Mouse (Mus musculus) ovary, postnatal 10 days (tissue): ENCODE measurements around the gene Birc2.
"Not testable (repeated sequence)": the region's sequence is repeated elsewhere in the genome, so short reads cannot be mapped to it uniquely, and the experiment has no call there.

ENCODE experiments used
- DNase-seq: peaks from one replicate; pipeline ENCODE4 v3.0.0; 2022; ENCODE audit warnings: low spot score

The Birc2 gene

DNA sequence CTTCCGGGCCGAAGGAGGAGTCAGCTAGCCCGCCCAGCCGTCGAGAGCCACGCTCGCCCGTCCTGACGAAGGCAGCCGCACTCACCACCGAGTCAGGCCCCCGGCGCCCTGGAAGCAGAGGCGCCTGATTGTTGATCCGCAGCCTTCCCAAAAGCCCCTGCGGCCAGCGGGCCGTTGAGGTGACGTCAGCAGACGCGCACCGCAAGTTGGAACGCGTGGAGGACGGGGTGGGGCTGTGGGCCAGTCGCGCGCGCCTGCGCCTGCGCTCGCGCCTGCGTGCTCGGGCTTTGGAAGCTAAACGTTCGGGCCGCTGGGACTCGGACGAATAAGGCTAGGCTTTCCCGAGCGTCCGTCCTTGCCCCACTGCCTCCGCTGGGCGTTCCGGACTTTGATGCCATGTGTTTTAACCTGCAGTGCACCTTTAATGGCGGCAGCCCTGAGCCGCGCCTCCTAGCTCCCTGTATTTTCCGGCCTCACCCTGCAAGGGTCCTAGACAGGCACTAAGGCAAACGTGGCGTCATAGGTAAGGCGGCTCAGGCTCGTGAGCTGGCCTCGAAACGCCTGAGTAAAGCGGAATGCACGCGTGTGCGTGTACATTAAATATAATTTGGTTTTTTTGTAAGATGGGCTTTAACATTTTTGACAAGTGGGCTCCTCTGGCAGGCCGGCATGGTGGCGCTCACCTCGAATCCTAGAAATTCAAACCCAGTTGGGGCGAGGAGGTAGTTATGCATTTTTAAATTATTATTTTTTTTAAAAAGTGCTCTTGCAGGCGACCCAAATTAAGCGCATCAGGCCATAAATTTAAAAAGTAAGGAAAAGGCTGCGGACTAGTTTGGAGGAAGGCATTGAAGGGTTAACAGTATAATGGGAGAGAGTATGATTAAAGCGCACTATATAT lies at the start of gene Birc2:
Gene Birc2 (minus strand): TSS at position 160 of the 901 bp plus-strand sequence.
- DNase-seq, result peak; percentile 85

DNA sequence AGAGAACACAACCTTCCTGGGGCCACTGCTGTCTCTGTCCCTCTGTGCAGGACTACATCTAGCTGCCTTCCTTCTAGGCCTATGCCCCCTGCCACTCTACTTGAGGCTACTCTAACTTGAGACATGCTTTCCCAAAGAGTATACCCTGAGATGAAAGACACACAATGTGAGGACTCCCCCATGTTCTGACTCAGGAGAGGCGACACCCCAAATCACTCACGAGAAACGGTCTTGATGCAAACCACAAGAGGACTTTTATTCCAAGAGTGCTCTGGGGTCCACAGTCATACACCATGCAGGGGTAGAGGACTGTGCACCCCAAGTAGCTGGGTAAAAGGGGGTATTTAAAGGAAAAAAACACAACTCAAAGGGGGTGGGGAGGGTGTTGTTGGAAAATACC lies 47.5 kb upstream of the Birc2 start:
- DNase-seq, result no peak

DNA sequence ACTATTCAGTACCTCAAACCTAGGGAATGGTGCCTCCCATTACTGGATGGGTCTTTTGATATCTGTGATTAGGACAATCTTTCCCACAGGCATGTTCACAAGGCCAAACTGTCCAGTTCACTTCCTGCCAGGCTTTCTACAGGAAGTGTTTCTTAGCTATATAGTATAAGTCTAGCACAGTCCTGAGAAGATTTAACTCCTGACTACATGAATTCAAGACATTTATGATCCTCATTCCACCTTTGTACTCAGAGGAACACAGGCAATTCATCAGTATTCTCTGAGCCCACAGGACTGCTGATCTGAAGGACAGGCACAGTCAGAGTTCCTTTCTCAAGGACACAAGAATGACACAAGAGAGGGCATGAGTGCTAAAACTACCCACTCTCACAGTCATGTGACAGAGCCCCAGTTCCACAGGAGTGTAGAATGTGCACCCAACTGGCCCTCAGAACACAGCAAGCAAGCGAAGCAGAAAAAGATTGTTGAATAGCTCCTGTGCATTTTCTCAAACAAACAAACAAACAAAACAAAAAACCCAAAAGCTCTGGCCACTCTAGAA lies 45.5 kb upstream of the Birc2 start:
- DNase-seq, result no peak

DNA sequence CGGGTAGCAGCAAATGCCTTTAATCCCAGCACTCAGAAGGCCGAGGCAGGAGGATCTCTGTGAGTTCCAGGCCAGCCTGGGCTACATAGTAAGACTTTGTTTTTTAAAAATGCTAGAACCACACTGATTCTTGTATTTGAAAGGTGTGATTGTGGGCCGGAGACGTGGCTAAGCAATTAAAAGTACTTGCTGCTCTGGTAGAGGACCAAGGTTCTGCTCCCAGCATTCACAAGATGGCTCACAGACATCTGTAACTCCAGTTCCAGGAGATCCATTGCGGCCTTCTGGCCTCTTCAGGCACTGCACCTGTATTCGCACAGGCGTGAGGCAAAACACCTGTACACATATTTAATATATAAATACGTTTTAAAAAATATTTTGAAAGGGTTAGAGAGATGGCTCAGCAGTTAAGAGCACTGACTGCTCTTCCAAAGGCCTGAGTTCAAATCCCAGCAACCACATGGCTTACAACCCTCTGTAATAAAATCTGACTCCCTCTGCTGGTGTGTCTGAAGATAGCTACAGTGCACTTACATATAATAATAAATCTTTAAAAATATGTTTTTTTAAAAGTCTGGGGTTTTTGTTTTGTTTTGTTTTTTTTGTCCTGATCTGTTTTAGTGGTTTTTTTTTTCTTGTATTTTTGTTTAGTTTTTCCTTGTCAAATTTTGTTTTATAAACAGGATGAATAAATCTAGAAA lies 36.8 kb upstream of the Birc2 start:
- no peak for DNase-seq

DNA sequence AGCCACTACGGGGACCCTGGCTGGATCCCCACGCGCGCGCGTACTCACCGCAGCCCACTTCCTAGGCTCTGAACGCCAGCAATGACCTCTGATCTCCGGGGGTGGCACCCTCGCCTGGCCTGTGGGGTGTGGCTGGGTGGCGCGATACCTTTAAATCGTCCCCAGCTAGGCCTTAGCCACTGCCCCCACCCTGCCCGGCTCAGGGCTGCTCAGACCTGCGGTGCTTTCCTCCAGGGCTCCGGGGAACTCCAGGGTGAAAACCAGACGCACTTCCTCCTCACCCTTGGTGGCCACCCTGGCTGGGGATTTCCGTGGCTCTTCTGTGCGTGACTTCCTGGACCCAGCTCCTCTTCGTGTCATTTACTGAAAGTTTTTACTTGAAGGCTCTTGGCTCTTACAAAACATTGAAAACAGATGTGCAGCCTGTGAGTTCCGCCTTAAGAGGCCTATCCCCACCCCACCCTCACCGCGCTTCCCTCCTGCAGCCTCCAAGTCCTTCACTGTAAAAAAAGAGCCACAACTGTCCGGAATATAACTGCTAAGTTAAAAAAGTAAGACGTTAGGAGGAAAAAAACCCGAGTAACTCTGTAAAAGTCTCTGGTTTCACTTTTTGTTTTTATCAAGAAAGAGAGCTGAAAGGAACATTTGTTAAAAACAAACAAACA lies 36.0 kb upstream of the Birc2 start, which contains the start of gene Birc3:
Gene Birc3 (minus strand): TSS at position 412 of the 665 bp plus-strand sequence.
- DNase-seq, result peak; percentile 36

DNA sequence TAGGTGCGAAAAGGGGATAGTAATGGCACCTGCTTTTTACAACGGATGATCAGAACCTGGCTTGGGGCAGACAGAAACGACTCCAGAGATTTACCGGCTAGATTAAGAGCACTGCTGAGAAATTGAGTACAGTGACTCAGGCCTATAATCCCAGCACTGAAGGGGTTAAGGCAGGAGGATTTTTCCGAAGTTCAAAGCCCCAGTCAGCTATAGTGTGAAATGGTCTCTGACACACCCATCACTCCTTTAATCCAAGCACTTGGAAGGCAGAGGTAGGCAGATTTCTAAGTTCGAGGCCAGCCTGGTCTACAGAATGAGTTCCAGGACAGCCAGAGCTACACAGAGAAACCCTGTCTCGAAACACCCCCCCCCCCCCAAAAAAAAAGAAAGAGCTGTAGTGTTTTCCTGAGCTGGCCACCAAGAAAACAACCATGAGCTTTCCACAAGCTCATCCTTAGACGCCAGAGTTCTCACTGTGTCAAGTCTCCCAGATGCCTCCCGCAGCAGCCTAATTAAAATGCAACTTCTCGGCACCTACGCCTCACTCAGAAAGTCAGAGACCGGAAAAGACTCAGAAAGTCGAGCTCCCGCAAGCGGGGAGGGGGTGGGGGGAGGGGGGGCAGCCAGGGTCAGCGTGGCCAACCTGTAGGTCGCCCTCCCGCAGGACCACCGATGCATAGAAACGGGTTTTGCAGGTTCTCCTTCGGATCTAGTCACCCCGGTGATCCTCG lies 35.3 kb upstream of the Birc2 start:
- DNase-seq, result no peak

DNA sequence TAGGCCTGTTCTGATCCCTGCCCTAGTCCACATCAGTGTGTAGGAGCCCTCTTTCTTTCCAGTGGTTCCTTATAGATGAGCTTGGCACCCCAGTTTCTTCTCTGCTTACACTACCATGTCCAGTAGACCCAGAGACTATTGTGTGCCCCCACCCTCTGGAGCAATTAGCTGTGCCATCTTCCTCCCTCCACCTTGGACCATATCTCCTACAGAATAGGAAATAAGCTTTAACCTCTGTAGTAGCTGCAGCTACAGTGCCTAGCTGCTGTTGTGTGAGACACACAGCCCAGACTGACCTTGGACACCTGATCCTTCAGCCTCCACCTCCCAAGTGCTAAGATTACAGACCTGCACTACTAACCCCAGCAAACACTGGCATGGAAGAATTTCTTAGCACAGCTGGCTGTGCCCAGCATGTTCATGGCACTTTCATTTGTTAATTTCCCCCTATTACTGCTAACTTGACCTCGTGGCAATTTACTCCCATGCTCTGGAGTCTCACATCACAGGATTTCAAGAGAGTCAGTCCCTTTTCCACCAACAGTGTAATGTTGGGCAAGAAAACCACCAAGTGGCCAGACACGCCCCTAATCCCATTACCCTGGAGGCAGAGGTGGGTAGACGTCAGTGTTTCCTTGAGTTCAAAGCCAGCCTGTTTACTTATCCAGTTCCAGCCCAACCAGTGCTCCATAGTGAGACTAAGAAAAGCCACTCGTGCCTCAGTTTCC lies 34.6 kb upstream of the Birc2 start:
- no peak for DNase-seq

DNA sequence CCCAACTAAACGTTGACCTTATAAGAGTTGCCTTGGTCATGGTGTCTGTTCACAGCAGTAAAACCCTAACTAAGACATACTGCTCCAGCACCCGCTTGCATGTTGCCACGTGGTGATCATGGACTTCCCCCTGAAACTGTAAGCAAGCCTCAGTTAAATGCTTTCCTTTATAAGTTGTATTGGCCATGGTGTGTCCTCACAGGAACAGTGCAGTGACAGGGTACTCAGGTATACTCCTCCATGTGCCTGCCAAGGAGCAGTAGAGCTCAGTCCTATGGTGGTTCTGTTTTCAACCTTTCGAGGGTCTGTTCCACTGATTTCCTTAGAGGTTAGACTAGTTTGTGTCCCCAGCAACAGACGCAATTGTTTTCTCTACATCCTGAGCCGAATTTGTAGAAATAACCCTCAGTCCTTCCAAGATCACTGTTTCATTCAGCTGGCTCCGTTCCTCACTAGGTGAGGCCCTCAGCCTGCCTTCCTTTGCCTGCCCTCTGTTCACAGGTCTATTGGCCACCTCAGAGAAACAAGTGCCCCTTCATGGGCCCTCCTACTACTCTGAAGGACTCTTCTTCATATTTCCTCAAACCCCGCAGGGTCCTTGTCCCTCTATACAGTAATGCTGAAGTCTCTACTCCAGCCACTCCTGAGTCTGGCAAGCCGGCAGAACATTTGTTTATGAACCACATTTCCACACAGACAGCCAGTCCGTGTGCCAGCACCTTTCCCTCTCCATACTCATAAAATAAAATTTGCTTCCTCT lies 33.9 kb upstream of the Birc2 start:
- DNase-seq, result no peak

DNA sequence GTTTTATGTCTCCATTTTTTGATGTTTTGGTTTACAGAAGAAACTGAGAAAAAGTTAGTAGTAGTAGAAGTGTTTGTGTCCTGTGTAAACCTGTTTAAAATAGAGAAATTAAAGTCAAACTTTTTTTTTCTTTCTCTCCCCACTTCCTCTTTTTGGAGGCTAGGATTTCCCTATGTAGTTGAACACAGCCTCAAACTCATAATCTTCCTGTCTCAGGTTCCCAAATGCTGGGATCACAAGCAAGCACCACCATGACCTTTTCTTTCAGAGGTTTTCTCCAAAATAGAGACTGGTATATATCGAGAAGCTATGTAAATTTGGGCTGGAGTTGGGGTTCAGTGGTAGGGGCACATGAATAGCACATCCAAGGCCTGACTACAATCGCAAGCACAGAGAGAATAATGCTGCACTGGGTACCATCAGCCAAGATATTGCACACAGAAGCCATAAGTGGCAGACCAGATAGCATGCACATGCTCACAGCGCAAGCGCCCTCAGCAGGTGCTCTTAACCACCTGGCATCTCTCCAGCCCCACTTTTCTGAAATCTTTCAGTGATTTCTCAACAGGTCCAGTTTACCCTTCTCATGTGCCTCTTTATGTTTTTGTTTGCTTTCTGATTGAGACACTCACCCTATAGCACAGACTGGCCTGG lies 32.1 kb upstream of the Birc2 start:
- no peak for DNase-seq

DNA sequence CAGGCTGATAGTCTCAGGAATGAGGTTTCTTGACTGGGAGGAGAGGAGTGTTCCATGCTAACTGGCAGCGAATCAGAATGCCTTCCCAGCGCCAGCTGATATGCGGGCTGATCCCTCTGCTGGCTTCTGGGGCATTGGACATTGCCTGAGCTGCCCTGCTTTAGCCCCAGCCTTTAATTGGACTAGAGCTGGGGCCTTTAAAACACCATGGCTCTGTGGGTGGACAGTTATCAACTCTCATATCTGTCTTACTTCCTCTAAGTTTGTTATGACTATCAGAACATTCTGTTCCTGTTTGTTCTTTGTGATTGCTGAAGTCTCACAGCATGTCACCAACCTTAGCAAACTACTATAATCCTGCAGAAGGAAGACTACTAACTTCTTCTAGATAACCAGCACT lies 31.1 kb upstream of the Birc2 start:
- no peak for DNase-seq

DNA sequence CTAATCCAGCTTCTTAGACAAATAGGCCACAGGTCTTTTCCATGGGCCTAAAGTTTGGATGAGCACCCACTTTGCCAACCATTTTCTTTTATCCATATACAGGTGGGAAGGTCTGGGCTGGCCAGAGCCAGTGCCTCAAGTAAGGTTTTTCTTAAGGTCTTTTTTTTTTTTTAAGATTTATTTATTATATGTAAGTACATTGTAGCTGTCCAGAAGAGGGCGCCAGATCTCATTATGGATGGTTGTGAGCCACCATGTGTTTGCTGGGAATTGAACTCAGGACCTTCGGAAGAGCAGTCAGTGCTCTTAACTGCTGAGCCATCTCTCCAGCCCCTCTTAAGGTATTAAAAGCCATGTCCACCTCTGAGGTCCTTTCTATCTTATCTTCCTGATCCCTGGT lies 30.1 kb upstream of the Birc2 start:
- not testable (repeated sequence) for DNase-seq

DNA sequence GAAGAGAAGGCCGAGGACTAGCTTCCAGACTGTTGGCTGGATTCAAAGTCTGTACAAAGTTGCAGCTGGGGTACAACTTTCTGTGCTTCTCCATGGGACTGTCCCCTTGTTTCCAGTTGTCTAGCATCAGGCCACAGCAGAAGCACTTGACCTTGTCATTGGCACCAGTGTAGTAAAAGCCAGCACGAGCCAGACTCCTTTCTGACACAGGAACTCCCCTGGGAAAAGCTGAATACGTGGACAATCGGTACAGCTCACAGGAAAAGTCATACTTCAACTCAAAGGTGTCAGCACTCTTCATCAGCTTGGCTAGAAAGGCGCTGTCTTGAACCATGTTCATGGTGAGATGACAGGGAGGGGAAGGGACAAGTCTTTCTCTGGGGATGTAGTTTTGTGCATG lies 24.1 kb upstream of the Birc2 start:
- no peak for DNase-seq

DNA sequence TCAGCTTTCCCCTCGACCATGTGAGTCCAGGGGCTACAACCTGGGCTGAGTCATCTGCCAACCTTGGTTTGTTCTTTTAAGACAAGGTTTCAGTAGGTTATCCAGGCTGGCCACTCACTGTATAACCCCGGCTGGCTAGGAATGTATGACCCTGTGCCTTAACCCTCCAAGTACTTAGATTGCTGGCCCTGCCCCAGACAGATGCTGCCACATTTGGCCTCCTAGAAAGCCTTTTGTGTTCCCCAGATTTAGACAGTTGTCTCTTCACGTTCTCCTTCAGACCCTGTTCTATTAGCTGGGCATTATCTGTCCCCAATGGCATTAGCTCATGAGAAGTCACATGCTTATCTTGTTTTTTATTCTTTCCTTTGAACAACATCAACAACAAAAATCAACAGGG lies 19.0 kb upstream of the Birc2 start:
- no peak for DNase-seq

DNA sequence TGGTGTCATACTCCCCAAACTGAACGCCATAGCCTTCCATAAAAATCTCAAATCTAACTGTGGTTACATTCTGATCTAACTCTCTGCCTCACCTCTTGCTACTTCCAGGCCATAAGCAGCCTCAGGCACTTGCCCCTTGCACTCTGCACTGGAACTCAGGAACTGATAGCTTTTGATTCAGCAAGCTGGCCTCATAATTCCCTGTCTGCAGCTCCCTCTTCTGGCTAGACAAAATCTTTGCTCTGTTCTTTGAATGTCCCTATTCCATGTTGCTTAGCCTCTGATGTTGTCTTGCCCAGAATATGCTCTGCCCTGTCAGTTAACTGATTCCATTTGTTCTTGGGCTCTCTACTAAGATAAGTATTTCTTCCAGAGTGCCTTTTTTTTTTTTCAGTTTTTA lies 18.5 kb upstream of the Birc2 start:
- DNase-seq, result no peak

DNA sequence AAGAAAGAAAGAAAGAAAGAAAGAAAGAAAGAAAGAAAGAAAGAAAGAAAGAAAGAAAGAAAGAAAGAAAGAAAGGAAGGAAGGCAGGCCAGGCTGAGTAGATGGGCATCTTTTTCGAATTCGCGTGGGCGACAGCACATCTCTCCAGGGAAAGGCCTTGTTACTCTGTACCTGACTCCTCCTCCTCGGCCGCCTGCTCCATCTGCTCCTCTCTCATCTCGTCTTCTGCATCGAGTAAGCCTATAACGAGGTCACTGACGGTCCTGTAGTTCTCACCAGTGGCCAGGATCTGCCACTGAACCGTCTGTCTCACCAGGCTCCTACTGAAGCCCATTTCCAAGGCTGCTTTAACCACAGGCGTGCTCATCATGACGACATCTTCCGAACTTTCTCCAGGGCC lies 17.3 kb upstream of the Birc2 start:
- DNase-seq, result not testable (repeated sequence)

DNA sequence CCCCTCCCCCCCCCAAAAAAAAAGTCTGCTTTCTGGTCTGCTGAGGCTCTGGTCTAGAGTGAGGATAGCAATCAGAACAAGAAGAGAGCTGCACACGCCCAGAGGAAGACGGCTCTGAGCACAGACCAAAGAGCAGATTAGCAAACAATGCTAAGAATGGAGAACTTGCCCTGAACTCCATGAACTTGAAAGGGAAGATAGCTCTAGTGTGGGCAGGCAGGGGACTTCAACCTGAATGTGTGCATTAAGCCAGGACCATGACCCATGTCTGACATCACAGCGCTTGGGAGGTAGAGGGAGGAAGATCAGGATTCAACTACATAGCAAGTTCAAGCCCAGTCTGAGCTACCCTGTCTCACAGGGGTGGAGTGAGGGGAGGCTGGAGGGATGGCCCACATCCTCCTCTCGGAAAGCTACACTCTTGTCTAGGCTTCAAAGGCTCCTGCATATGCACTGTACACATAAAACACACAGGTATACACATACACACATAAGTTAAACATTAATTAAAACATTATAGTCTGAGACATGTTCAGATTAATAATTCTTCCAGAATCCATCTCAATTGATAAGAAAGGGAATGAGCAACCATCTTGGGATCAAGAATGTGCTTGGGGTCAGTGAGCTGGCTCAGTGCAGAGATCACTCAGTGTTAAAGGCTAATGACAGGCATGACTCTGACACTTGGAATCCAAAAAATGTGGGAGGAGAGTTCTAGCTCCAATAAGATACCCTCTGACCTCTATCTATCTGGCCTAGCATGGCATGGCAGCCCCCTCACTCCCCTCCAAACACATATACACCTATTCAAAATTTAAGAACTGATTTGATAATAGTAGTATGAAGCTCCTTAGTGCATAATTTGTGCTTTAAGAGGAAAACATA lies 15.7 kb upstream of the Birc2 start:
- no peak for DNase-seq

DNA sequence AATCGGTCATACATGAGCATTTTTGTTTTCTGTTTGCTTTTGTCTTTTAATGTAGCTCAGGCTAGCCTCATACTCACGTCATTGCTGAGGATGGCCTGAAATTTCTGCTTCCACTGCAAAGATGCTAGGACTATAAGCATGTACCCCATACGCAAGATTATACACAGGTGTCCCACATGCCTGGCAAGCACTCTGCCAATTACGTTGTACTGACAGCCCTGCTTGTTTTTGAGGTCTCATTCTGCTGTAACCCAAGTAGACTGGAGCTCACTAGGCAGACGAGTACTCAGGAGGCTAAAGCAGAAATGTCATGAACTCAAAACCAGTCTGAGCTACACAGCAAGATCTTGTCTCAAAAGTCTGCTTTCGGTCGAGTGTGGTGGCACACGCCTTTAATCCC lies 15.0 kb upstream of the Birc2 start:
- DNase-seq, result no peak

DNA sequence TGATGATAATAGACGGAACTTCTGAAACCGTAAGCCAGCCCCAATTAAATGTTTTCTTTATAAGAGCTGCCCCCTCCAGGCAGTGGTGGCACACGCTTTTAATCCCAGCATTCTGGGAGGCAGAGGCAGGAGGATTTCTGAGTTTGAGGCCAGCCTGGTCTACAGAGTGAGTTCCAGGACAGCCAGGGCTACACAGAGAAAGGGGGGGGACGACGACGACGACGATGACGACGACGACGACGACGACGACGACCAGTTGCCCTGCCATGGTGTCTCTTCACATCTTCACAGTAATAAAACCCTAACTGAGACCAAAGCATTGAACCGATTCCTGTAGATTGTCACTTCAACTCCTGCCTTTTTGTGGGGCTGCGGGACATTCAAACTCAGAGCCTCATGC lies 11.3 kb upstream of the Birc2 start:
- DNase-seq, result no peak
